Mouse (Mus musculus) lung, postnatal 0 days (tissue): Measurements from ENCODE around the gene Zdhhc13. TPM values are rescaled to one million over a fixed set of nuclear protein-coding genes. Genes with fewer than 3 reads are reported as not detected.

Source experiments
- ATAC-seq: fragments of 200-750 bp; cut with Nextera tagmentation; 2 replicates; pipeline ENCODE4 v1.8.0; 2017; ENCODE audit warnings: moderate library complexity
- DNase-seq: peaks from one replicate; pipeline ENCODE4 v3.0.0-alpha.2; 2016; ENCODE audit warnings: low spot score
- H3K27ac ChIP-seq: fragments of 300-500 bp; sonication (generic); 2 replicates; pipeline ENCODE4 v1.5.1; 2014; ENCODE audit warnings: antibody characterized with exemption, mild to moderate bottlenecking, low read length, mixed read lengths
- H3K27me3 ChIP-seq: fragments of 300-500 bp; sonication (generic); replicated peaks from 2 replicates; pipeline ENCODE4 v1.6.1; 2014; ENCODE audit warnings: low read length, mixed read lengths; ENCODE audit not compliant: insufficient read depth
- H3K36me3 ChIP-seq: fragments of 300-500 bp; sonication (generic); 2 replicates; pipeline ENCODE4 v1.6.1; 2014; ENCODE audit warnings: low read length, mixed read lengths; ENCODE audit not compliant: insufficient read depth
- H3K4me1 ChIP-seq: fragments of 300-500 bp; sonication (generic); 2 replicates; pipeline ENCODE4 v1.6.1; 2014; ENCODE audit warnings: antibody characterized with exemption, low read depth, low read length, mixed read lengths; ENCODE audit not compliant: insufficient read depth
- H3K4me2 ChIP-seq: fragments of 300-500 bp; sonication (generic); replicated peaks from 2 replicates; pipeline ENCODE4 v1.6.1; 2014; ENCODE audit warnings: low read depth, mild to moderate bottlenecking, low read length, moderate library complexity, mixed read lengths
- H3K4me3 ChIP-seq: fragments of 300-500 bp; sonication (generic); 2 replicates; pipeline ENCODE4 v1.5.1; 2014; ENCODE audit warnings: low read depth, low read length
- H3K9ac ChIP-seq: fragments of 300-500 bp; sonication (generic); replicated peaks from 2 replicates; pipeline ENCODE4 v1.6.1; 2014; ENCODE audit warnings: low read depth, mild to moderate bottlenecking
- H3K9me3 ChIP-seq: fragments of 300-500 bp; sonication (generic); 2 replicates; pipeline ENCODE4 v1.6.1; 2016; ENCODE audit warnings: low read length, mixed read lengths
- CTCF ChIP-seq: IDR thresholded peaks from 2 replicates; pipeline ENCODE4 v1.5.1; 2016; ENCODE audit warnings: antibody characterized with exemption, mild to moderate bottlenecking
- EP300 ChIP-seq: IDR thresholded peaks from 2 replicates; pipeline ENCODE4 v1.6.1; 2016; ENCODE audit warnings: antibody characterized with exemption, mild to moderate bottlenecking, control low read depth
- WGBS: fragments of 180-500 bp; shearing (Covaris S2); extraction: QIAGEN DNeasy Blood & Tissue Kit; methylation state at CpG from one replicate; pipeline ENCODE4 v1.1.7; 2014; 5-methylcytosine and 5-hydroxymethylcytosine counted together
- polyA plus RNA-seq: library from polyadenylated mRNA; unstranded; fragments of >200 nt; fragmentation: Nextera tagmentation; extraction: Ambion mirVana; gene quantifications from 2 replicates; pipeline ENCODE4 v1.2.1, GENCODE M21; 2015

Gene Zdhhc13
- polyA plus RNA-seq, 1 experiment from 2014 or later = 15.5 TPM

DNA sequence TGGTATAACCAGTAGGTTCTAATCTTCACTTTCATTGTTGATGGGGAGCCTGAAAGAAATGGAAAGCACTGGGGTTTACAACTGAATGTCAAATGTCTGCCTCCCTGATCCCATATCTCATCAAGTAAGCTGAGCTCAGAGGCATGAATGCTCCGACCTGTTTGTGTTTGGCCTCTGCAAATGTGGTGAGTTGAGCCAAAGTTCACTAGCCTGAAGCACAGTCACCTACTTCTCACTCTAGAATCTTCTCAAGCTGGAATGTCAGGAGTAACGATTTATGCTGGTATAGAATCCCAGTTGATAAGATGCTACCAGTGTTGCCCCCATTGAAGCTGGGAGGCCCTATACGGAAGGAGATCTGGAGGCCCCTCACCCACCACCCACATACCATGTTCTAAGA is 33.0 kb upstream of the Zdhhc13 start:
- TF ChIP-seq CTCF = no peak
- no peak for TF ChIP-seq EP300
- Histone ChIP-seq H3K27ac (no peak overlapping the region), H3K4me2 (no peak overlapping the region), H3K4me1 (no peaks in the 10 kb centered on the region), H3K36me3 (no peaks in the 10 kb centered on the region), H3K4me3 (no peak overlapping the region), H3K9me3 (no peaks in the 10 kb centered on the region), H3K9ac (no peak overlapping the region), H3K27me3 (no peaks in the 10 kb centered on the region)
- no peak for ATAC-seq
- no peak for DNase-seq
- 53% methylated on average over 3 of the region's 3 CpGs for WGBS

- H3K27ac ChIP-seq = no peak overlapping the region
- no peak overlapping the region for H3K4me3 ChIP-seq
- no peak for DNase-seq
- no peaks in the 10 kb centered on the region for H3K4me1 ChIP-seq
- no peak overlapping the region for H3K4me2 ChIP-seq
- H3K27me3 ChIP-seq = no peaks in the 10 kb centered on the region
- H3K9me3 ChIP-seq = no peaks in the 10 kb centered on the region
- no peak for TF ChIP-seq EP300
- peak; percentile 30 for TF ChIP-seq CTCF
- no peaks in the 10 kb centered on the region for H3K36me3 ChIP-seq
- ATAC-seq = no peak
- WGBS = 89% methylated on average over 4 of the region's 4 CpGs
- no peak overlapping the region for H3K9ac ChIP-seq
These were observed 32.4 kb upstream of the Zdhhc13 start for GRCm38 (mm10) chr7:48756306-48756931.

DNA sequence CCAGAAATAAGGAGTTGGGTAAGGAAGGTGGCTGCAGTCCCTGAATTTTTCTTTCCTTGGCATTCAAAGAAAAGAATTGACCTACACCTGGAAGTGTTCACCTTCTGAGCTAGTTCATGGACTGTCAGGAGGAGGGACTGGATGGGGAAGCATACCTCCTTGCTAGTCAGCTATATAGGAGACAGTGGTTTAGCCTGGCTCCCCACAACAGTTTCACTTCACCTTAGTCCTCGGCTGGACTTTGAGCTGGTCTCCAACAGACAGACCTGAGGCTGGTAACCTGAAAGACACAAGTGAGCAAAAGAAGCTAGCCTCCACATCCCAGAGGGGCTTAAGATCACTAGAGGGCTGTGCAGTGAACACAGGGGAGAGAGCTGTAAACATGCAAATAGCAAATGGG is 30.7 kb upstream of the Zdhhc13 start:
- no peak overlapping the region for H3K4me2 ChIP-seq
- DNase-seq = no peak
- no peaks in the 10 kb centered on the region for H3K9me3 ChIP-seq
- H3K36me3 ChIP-seq = no peaks in the 10 kb centered on the region
- H3K4me1 ChIP-seq = no peaks in the 10 kb centered on the region
- TF ChIP-seq CTCF = no peak
- no peak for TF ChIP-seq EP300
- no peak overlapping the region for H3K27ac ChIP-seq
- H3K27me3 ChIP-seq = no peaks in the 10 kb centered on the region
- WGBS = 59% methylated on average over 1 of the region's 1 CpGs
- no peak for ATAC-seq
- no peak overlapping the region for H3K4me3 ChIP-seq
- no peak overlapping the region for H3K9ac ChIP-seq

DNA sequence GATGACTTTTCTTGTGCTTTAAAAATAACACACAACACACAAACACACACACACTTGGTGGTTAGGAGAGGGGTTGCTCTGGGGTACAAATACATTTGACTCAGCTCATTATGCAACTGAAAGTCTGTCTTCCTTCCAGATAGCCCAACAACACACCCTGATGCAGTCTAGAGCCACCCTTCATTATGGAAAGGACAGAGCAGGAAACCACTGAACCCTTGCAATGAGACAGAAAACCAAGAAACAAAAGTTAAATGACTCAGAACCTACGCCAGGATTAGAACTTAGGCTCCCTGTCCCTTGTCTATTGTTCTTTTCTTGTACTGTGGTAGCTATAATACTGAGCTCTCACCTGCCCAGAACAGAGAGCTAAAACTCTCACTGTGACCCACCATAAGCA is 28.0 kb upstream of the Zdhhc13 start:
- H3K27ac ChIP-seq = no peak overlapping the region
- H3K9me3 ChIP-seq = no peaks in the 10 kb centered on the region
- H3K4me1 ChIP-seq = no peaks in the 10 kb centered on the region
- no peak overlapping the region for H3K4me3 ChIP-seq
- 68% methylated on average over 1 of the region's 1 CpGs for WGBS
- H3K36me3 ChIP-seq = no peaks in the 10 kb centered on the region
- DNase-seq = no peak
- no peaks in the 10 kb centered on the region for H3K27me3 ChIP-seq
- no peak for TF ChIP-seq CTCF
- no peak for TF ChIP-seq EP300
- no peak for ATAC-seq
- no peak overlapping the region for H3K4me2 ChIP-seq
- H3K9ac ChIP-seq = no peak overlapping the region

DNA sequence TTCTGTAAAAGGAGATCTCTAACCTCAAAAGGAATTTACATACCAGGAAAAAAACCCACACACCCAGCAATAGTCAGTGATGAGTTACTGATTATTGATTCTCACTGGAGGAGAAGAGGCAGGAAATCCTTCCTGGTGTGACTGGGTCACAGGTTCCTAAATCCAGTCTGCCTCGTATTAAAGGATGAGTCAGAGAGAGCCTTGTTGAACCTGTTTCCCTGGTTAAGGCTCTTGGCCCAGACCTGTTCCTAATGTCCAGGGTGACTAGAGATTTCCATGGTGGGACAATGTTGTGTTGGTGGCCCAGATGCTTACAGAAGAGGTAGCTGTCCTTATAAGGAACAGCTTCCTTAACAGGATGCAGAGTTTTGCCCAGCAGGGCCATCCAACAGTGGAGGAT is 26.5 kb upstream of the Zdhhc13 start:
- TF ChIP-seq EP300 = no peak
- no peak for TF ChIP-seq CTCF
- H3K36me3 ChIP-seq = no peaks in the 10 kb centered on the region

DNA sequence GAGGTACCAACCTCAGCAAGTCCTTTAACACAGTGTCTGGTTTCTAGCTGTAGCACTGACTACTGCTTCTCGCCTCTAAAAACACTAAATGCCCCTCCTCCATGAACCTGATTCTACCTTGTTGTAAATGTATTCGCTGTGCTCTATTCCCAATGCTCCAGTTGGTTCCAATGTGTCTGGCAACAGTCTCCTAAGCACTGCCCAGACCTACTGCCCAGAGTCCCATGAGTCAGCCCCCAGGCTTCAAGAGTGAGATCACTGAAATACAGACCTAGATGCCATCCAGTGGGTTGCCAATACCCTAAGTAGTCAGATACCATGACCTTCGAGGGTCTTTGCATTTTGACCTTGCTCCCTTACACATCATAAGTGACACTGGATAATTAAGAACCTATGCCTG is 26.1 kb upstream of the Zdhhc13 start:
- DNase-seq (no peak), ATAC-seq (no peak)
- Histone ChIP-seq H3K27ac (no peak overlapping the region), H3K36me3 (no peaks in the 10 kb centered on the region), H3K4me2 (no peak overlapping the region), H3K27me3 (no peaks in the 10 kb centered on the region), H3K9ac (no peak overlapping the region), H3K9me3 (no peaks in the 10 kb centered on the region), H3K4me1 (no peaks in the 10 kb centered on the region), H3K4me3 (no peak overlapping the region)
- WGBS = 74% methylated on average over 3 of the region's 3 CpGs
- no peak for TF ChIP-seq CTCF
- no peak for TF ChIP-seq EP300

More for the DNA sequence above, 26.5 kb upstream of the Zdhhc13 start:
- Histone ChIP-seq H3K4me1 (no peaks in the 10 kb centered on the region), H3K9ac (no peak overlapping the region), H3K9me3 (no peaks in the 10 kb centered on the region), H3K27me3 (no peaks in the 10 kb centered on the region), H3K27ac (no peak overlapping the region), H3K4me3 (no peak overlapping the region), H3K4me2 (no peak overlapping the region)
- 18% methylated on average over 1 of the region's 1 CpGs for WGBS
- DNase-seq (no peak), ATAC-seq (no peak)

DNA sequence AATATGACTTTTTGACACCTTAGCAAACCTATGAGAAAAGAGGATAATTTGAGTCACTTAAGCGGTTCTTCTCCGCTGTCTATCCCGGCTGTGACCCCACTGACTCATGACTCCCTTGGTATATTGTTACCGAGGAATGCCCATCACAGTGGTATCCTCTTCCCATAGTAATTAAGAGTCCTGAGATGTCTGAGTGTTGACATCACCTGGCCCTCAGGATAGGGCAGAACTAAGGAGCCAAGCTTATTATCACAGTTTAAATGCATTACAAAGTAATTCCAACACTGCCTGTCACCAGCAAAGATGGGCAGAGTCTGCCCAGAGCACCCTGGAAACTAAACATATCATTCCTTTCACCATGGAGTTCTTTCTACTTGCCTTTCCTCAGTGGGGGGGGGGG is 22.8 kb upstream of the Zdhhc13 start:
- Histone ChIP-seq H3K4me2 (no peak overlapping the region), H3K36me3 (no peaks in the 10 kb centered on the region), H3K27ac (no peak overlapping the region), H3K27me3 (no peaks in the 10 kb centered on the region), H3K9me3 (no peaks in the 10 kb centered on the region), H3K4me1 (no peaks in the 10 kb centered on the region), H3K4me3 (no peak overlapping the region), H3K9ac (no peak overlapping the region)
- no peak for TF ChIP-seq EP300
- TF ChIP-seq CTCF = no peak
- no peak for DNase-seq
- 77% methylated on average over 4 of the region's 4 CpGs for whole genome bisulfite sequencing
- no peak for ATAC-seq
